Mouse (Mus musculus): ENCODE data around the gene Thtpa. TPM values are rescaled to one million over a fixed set of nuclear protein-coding genes. Genes with fewer than 3 reads are reported as not detected.
A peak's percentile ranks its signal among the peaks of the same experiment; 100 is the strongest.

Gene Thtpa
- total RNA-seq, 2 experiments from 2014 or later, result 31.4 to 31.5 TPM

- DNase-seq (ENCODE audit: extremely low spot score in 1 of 2, low spot score in 2 of 2), result no peak
- intact Hi-C loops (cut with DNase I), result loop anchor here (2.0 kb wide), 1 partner anchor 73 kb away; no protein-coding TSS in a partner anchor
Measured at GRCm38 (mm10) chr14:55097646-55098045, 3.1 kb downstream of the Thtpa start.

GRCm38 (mm10) chr14:55098067-55098466 lies 3.5 kb downstream of the Thtpa start:
- intact Hi-C loops (cut with DNase I), result no loop called here
- peak in 1 of 2 experiments; percentile 70 for DNase-seq (ENCODE audit: extremely low spot score in 1 of 2, low spot score in 2 of 2)

GRCm38 (mm10) chr14:55101592-55101991 lies 7.0 kb downstream of the Thtpa start:
- DNase-seq (ENCODE audit: extremely low spot score in 1 of 2, low spot score in 2 of 2), result no peak
- intact Hi-C loops (cut with DNase I), result loop anchor here (5.0 kb wide), 1 partner anchor 209 kb away; the partner anchor contains the start of gene Pabpn1

GRCm38 (mm10) chr14:55102253-55102785 lies 7.7 kb downstream of the Thtpa start:
- DNase-seq (ENCODE audit: extremely low spot score in 1 of 2, low spot score in 2 of 2), result peak in 1 of 2 experiments; percentile 42
- intact Hi-C loops (cut with DNase I), result loop anchor here (5.0 kb wide), 1 partner anchor 210 kb away; the partner anchor contains the start of gene Pabpn1

- DNase-seq (ENCODE audit: extremely low spot score in 1 of 2, low spot score in 2 of 2), result peak in 1 of 2 experiments; percentile 51
- intact Hi-C loops (cut with DNase I), result loop anchor here (5.0 kb wide), 1 partner anchor 212 kb away; the partner anchor contains the start of gene Pabpn1
Measured at GRCm38 (mm10) chr14:55104365-55104764, 9.8 kb downstream of the Thtpa start.

- peak in 1 of 2 experiments; percentile 23 for DNase-seq (ENCODE audit: extremely low spot score in 1 of 2, low spot score in 2 of 2)
- intact Hi-C loops (cut with DNase I), result no loop called here
Measured at GRCm38 (mm10) chr14:55105386-55105785, 10.8 kb downstream of the Thtpa start.

- intact Hi-C loops (cut with DNase I), result no loop called here
- peak; percentile 82 to 87 for DNase-seq (ENCODE audit: extremely low spot score in 1 of 2, low spot score in 2 of 2)
Measured at GRCm38 (mm10) chr14:55105836-55106809, 11.5 kb downstream of the Thtpa start, which contains the start of gene Ap1g2. Gene Ap1g2, minus strand, starts transcription at chr14:55106593.

GRCm38 (mm10) chr14:55106990-55107389 lies 12.4 kb downstream of the Thtpa start:
- intact Hi-C loops (cut with DNase I), result no loop called here
- no peak for DNase-seq (ENCODE audit: extremely low spot score in 1 of 2, low spot score in 2 of 2)

GRCm38 (mm10) chr14:55108202-55108870 lies 13.8 kb downstream of the Thtpa start:
- DNase-seq (ENCODE audit: extremely low spot score in 1 of 2, low spot score in 2 of 2), result peak; percentile 74 to 87
- intact Hi-C loops (cut with DNase I), result no loop called here

- peak in 1 of 2 experiments; percentile 57 for DNase-seq (ENCODE audit: extremely low spot score in 1 of 2, low spot score in 2 of 2)
- intact Hi-C loops (cut with DNase I), result no loop called here
Measured at GRCm38 (mm10) chr14:55109048-55109873, 14.7 kb downstream of the Thtpa start.

GRCm38 (mm10) chr14:55110076-55110475 lies 15.5 kb downstream of the Thtpa start:
- intact Hi-C loops (cut with DNase I), result no loop called here
- no peak for DNase-seq (ENCODE audit: extremely low spot score in 1 of 2, low spot score in 2 of 2)

GRCm38 (mm10) chr14:55111720-55112119 lies 17.1 kb downstream of the Thtpa start:
- DNase-seq (ENCODE audit: extremely low spot score in 1 of 2, low spot score in 2 of 2), result peak in 1 of 2 experiments; percentile 57
- intact Hi-C loops (cut with DNase I), result no loop called here

GRCm38 (mm10) chr14:55113351-55113974 lies 18.9 kb downstream of the Thtpa start:
- DNase-seq (ENCODE audit: extremely low spot score in 1 of 2, low spot score in 2 of 2), result peak in 1 of 2 experiments; percentile 45
- intact Hi-C loops (cut with DNase I), result no loop called here

- intact Hi-C loops (cut with DNase I), result no loop called here
- DNase-seq (ENCODE audit: extremely low spot score in 1 of 2, low spot score in 2 of 2), result peak in 1 of 2 experiments; percentile 70
Measured at GRCm38 (mm10) chr14:55113975-55114645, 19.5 kb downstream of the Thtpa start.

GRCm38 (mm10) chr14:55114759-55115701 lies 20.4 kb downstream of the Thtpa start:
- intact Hi-C loops (cut with DNase I), result no loop called here
- DNase-seq (ENCODE audit: extremely low spot score in 1 of 2, low spot score in 2 of 2), result peak in 1 of 2 experiments; percentile 79

GRCm38 (mm10) chr14:55115846-55116245 lies 21.3 kb downstream of the Thtpa start:
- intact Hi-C loops (cut with DNase I), result no loop called here
- DNase-seq (ENCODE audit: extremely low spot score in 1 of 2, low spot score in 2 of 2), result no peak

Data from left cerebral cortex, postnatal 10 days (tissue).